Mouse (Mus musculus) cerebellum, adult 2 months (tissue): ENCODE results near the gene Klhl6.

Source experiments
- CTCF ChIP-seq: fragments of 200-500 bp; IDR thresholded peaks from 2 replicates; pipeline ENCODE4 v1.5.1; 2011; ENCODE audit warnings: low read depth, mild to moderate bottlenecking, control low read depth, low read length, moderate library complexity, borderline replicate concordance; ENCODE audit not compliant: insufficient read depth
- POLR2A ChIP-seq: fragments of 200-500 bp; IDR thresholded peaks from 2 replicates; pipeline ENCODE4 v1.6.1; 2011; ENCODE audit warnings: low read length, control low read depth, borderline replicate concordance; ENCODE audit not compliant: insufficient read depth

GRCm38 (mm10) chr16:19967897-19968392 lies 14.9 kb downstream of the Klhl6 start:
- TF ChIP-seq CTCF, result no peak
- TF ChIP-seq POLR2A, result no peak
